Mouse (Mus musculus) T-cell, adult 2 months (primary cell): ENCODE measurements around the gene Cd47.

ENCODE experiments used
- DNase-seq: peaks from one replicate; pipeline ENCODE4 v3.0.0; 2022; ENCODE audit warnings: low spot score

The Cd47 gene

GRCm38 (mm10) chr16:49866617-49867016 lies 66.3 kb downstream of the Cd47 start:
- DNase-seq = no peak

- DNase-seq = no peak
These were observed 67.9 kb downstream of the Cd47 start for GRCm38 (mm10) chr16:49868278-49868677.

DNA sequence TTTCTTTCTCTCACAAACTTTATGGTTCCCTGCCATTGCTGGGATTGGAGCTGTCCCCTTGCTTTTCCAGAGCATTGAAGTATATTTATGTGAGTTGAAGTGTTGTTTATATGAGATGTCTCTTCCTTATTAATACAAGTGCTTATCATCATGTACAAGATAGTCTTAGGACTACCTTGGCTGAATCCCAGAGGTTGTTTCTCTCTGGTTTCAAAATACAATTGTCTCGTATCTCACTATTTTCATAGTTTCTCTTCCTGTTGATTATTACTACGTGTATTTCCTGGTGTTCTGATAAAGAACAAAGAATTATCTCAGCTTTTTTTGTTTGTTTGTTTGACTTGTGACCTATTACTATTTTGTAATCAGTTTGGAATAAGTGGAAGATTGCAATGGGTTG lies 73.6 kb downstream of the Cd47 start:
- DNase-seq = no peak

GRCm38 (mm10) chr16:49874546-49874945 lies 74.2 kb downstream of the Cd47 start:
- no peak for DNase-seq

- no peak for DNase-seq
These were observed 76.1 kb downstream of the Cd47 start for GRCm38 (mm10) chr16:49876291-49877030.

GRCm38 (mm10) chr16:49877243-49877642 lies 76.9 kb downstream of the Cd47 start:
- DNase-seq = no peak

DNA sequence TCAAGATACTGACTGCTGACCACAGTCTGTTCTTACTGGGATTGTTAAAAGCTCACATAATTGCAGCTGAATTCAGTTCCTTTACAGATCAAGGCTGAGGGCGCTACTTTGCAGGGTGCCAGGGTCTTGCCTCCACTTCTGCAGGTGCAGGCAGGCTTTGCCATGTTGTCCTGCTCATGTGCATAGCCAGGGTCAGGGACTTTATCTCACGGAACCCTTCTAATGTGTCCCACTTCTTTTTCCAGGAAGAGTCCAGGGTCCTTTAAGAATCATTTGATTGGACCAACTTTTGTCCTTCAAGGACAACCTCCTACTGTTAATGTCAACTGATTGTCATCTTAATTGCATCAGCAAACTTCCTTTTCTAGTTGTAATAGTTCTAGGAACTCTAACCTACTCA lies 77.7 kb downstream of the Cd47 start:
- no peak for DNase-seq

GRCm38 (mm10) chr16:49886403-49887066 lies 86.2 kb downstream of the Cd47 start:
- DNase-seq = no peak

DNA sequence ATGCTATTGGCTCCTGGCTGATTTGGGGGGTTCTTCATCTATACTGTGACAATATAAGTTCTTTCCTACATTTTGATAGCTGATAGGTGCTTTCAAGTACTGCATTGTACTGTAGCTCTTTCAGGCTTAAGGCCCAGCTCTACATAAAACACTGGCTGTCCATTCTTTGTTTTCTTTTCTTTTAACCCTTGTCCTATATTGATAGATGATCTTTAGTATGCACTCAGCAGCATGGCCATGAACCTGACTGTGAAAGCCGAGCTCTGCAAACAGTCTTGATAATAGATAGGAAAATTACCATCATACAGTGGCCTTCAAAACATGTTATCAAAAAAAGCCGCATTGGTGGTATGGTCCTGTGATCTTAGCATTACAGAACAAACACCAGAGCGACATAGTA lies 87.0 kb downstream of the Cd47 start:
- DNase-seq = no peak

GRCm38 (mm10) chr16:49887811-49888564 lies 87.7 kb downstream of the Cd47 start:
- DNase-seq = peak; percentile 57

DNA sequence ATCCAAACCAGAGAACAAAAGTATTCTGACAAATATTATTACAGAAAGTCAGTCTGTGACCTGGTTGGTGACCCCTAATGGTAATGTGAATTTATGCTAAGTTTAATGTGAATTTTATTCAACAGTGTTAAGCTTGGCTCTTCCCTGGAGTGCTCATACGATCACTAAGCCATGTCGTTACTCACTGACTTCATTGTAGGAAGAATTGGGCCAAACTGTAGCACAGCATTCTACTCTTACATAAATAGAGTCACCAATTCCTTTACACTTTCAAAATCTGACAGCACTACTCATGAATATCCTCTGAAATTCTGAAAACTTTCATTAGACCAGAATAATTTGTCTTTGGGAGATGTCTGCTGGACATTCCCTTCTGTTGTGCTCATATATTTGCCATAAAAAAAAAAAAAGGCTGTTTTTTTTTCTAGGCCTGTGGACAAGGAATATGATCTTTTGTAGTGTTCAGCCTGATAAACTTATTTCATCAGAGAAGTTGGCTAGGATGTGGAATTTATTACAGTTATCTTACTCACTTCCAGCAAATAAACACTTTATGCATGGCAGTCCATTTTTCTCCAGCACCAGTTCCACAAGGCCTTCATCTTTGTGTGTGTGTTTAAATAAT lies 88.8 kb downstream of the Cd47 start:
- no peak for DNase-seq

DNA sequence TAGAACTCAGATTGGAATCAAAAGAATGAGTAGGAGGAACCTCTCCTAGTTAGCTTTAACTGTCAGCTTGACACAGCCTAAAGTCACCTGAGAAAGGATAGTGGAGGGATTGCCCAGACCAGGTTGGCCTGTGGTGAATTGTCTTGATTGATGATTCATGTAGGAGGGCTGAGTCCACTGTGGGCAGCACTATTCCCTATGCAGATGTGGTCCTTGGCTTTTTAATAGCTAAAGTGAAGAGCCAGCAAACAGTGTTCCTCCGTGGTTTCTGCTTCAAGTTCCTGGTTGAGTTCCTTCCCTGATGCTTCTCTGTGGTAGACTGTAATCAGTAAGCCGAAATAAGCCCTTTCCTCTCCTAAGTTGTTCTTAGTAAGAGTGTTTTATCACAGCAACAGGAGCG lies 91.9 kb downstream of the Cd47 start:
- DNase-seq = no peak

DNA sequence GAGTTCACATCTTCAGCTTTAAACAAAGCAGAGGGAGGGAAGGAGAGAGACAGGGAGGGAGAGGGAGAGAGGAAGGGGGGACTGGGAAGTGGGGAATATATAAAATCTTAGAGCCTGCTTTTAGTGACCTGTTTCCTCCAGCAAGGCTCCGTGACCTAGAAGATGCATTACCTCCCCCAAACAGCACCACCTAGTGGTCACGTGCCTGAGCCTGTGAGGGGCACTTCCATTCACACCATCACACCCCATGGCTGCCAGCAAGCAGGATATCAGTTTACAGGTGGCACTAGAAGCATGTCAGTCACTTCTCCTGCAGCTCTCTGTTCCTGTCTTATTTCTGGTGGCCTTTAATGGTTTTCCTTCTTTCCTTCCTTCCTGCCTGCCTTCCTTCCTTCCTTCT lies 92.6 kb downstream of the Cd47 start:
- peak; percentile 79 for DNase-seq

DNA sequence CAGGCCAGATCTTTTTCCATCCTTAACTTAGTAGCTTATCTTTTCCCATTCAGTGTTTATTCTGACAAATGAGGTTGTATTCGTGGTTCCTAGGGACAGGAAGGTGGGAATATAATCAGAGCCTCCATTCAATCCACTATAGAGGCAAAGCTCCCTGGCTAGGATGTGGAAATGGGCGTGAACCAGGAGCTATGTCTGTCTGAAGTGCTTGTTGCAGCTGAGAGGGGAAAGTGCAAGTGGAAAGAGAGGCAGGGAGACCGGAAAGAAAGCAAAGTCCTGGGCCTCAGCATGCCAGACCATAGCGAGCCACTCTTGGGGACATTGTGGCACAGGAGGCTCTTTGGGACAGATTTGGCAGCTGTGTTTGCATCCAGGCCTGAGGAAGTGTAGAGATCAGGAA lies 94.3 kb downstream of the Cd47 start:
- DNase-seq = no peak

- no peak for DNase-seq
These were observed 95.8 kb downstream of the Cd47 start for GRCm38 (mm10) chr16:49896132-49896531.

DNA sequence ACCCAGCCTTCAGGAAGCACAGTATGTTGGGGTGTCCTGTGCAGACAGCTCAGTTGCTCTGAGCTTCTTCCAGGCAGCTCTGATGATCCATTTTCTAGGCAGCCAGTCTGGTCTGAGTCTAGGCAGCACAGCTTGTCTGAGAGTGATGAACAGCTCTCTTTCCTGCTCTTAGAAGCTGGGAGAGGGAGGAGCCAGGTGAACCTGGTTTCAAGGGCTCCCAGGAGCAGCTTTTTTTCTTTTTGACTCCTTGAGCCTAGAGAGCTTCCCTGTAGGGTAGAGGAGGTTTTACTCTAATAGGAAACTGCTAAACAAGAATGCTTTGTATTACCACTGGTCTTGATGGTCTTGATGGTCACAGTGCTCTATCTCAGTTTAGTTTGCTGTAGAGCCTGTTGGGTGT lies 101.1 kb downstream of the Cd47 start:
- DNase-seq = no peak

- DNase-seq = no peak
These were observed 101.8 kb downstream of the Cd47 start for GRCm38 (mm10) chr16:49902083-49902482.

DNA sequence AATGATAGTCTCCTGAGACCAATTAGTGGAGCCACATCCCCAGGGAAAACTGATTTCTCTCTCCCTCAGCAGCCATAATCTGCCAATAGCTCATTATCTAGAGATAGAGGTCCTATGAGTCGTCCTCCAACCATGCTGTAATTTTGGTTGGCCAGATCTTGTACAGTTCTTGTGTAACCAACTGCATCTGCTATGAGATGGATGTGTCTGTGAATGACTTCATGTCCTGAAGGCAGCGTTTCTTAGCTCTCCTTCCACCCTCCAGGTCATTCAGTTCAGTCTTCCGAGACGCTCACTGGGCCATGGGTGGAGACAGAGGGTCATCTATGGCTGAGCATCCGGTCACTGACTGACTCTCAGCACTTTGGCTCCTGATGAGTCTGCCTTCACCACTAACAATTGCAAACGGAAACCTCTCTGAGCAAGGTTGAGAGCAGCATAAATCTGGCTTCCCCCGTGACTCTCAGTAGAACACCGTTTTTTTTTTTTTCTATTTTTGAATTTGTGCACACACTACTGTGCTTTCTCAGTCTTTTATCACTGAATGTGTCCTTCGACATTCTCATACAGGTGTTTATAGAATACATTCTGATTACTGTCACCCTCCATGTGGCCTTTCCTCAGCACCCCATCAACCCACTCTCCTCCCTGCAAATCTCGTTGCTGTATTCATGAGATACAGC lies 104.1 kb downstream of the Cd47 start:
- no peak for DNase-seq

- no peak for DNase-seq
These were observed 104.7 kb downstream of the Cd47 start for GRCm38 (mm10) chr16:49905041-49905440.

GRCm38 (mm10) chr16:49905601-49906001 lies 105.3 kb downstream of the Cd47 start:
- DNase-seq = no peak

DNA sequence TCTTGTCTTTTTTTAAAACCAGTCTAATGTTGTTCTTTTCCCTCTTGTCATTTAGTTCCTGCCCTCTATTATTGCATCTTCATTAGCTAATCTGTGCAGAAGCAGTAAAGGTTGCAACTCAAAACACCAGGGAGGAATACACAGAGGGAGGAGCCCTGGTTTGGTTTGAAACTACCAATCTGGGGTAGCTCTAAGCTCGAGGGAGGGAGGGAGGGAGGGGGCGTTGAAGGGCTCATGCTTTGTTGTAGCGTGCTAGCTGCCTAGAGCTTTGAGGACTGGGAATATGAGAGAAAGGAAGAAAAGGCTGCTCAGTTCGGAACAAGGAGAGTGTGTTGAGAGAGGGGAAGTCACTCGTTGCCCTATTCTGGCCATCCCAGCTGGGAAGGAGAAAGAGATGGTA lies 105.7 kb downstream of the Cd47 start:
- DNase-seq = no peak

- DNase-seq = no peak
These were observed 106.6 kb downstream of the Cd47 start for GRCm38 (mm10) chr16:49906940-49907339.
